Mouse (Mus musculus) neural tube, postnatal 0 days (tissue): Measurements from ENCODE around the gene Actn2. TPM values are rescaled to one million over a fixed set of nuclear protein-coding genes. Genes with fewer than 3 reads are reported as not detected.

Experiments used
- polyA plus RNA-seq: library from polyadenylated mRNA; unstranded; fragments of >200 nt; fragmentation: Nextera tagmentation; extraction: Ambion mirVana; gene quantifications from 2 replicates; pipeline ENCODE4 v1.2.1, GENCODE M21; 2015

Actn2 gene
- 4.8 and 5.6 TPM in 2 replicates for polyA plus RNA-seq

GRCm38 (mm10) chr13:12340183-12340975 is at the start of gene Actn2:
Actn2 (minus strand) TSS chr13:12340760.

GRCm38 (mm10) chr13:12257391-12258380 is 82.9 kb downstream of the Actn2 start, which contains the start of gene Mtr:
Mtr (minus strand) TSS chr13:12258113.

Other genes with a start within 250 kb of the Actn2 start
- 5.8 and 9.5 TPM in 2 replicates for gene Ryr2, start 233.8 kb downstream of the Actn2 start, polyA plus RNA-seq
- gene Mtr, start 82.6 kb downstream of the Actn2 start, polyA plus RNA-seq: 2.7 and 2.8 TPM in 2 replicates
- gene Heatr1, start 54.3 kb upstream of the Actn2 start, polyA plus RNA-seq: 5.8 and 7.4 TPM in 2 replicates
- 32.2 and 33.1 TPM in 2 replicates for gene Lgals8, start 124.2 kb upstream of the Actn2 start, polyA plus RNA-seq
- 1.2 and 1.6 TPM in 2 replicates for gene Edaradd, start 179.7 kb upstream of the Actn2 start, polyA plus RNA-seq
- gene Ero1lb, start 225.1 kb upstream of the Actn2 start, polyA plus RNA-seq: 14.2 and 14.5 TPM in 2 replicates